Mouse (Mus musculus) kidney, embryonic 15.5 days (tissue): ENCODE measurements at regions not wholly inside any gene's neighbourhood (a gene's known extent, or its start where the extent isn't known, plus 50 kb on each side); places are given as distances from the start of the nearest gene placed in this dataset.

Experiments used
- ATAC-seq: fragments of 200-750 bp; cut with Nextera tagmentation; replicated peaks from 2 replicates; pipeline ENCODE4 v1.8.0; 2017; ENCODE audit warnings: moderate TSS enrichment; ENCODE audit not compliant: low FRiP score
- H3K27ac ChIP-seq: fragments of 300-500 bp; sonication (generic); 2 replicates; pipeline ENCODE4 v1.5.1; 2015; ENCODE audit warnings: mild to moderate bottlenecking, inconsistent platforms
- H3K27me3 ChIP-seq: fragments of 300-500 bp; sonication (generic); 2 replicates; pipeline ENCODE4 v1.6.1; 2015; ENCODE audit warnings: inconsistent platforms
- H3K36me3 ChIP-seq: fragments of 300-500 bp; sonication (generic); 2 replicates; pipeline ENCODE4 v1.6.1; 2015; ENCODE audit warnings: inconsistent platforms
- H3K4me1 ChIP-seq: fragments of 300-500 bp; sonication (generic); 2 replicates; pipeline ENCODE4 v1.6.1; 2015; ENCODE audit warnings: inconsistent platforms
- H3K4me2 ChIP-seq: fragments of 300-500 bp; sonication (generic); 2 replicates; pipeline ENCODE4 v1.6.1; 2015; ENCODE audit warnings: moderate library complexity, mild to moderate bottlenecking, inconsistent platforms
- H3K4me3 ChIP-seq: fragments of 300-500 bp; sonication (generic); replicated peaks from 2 replicates; pipeline ENCODE4 v1.5.1; 2015; ENCODE audit warnings: mild to moderate bottlenecking, inconsistent platforms
- H3K9ac ChIP-seq: fragments of 300-500 bp; sonication (generic); 2 replicates; pipeline ENCODE4 v1.6.1; 2015; ENCODE audit warnings: mild to moderate bottlenecking, inconsistent platforms
- H3K9me3 ChIP-seq: fragments of 300-500 bp; sonication (generic); replicated peaks from 2 replicates; pipeline ENCODE4 v1.6.1; 2016; ENCODE audit warnings: inconsistent platforms
- WGBS: fragments of 180-500 bp; shearing (Covaris S2); methylation state at CpG from one replicate; pipeline ENCODE4 v1.1.7; 2015; ENCODE audit warnings: mixed read lengths; 5-methylcytosine and 5-hydroxymethylcytosine counted together

DNA sequence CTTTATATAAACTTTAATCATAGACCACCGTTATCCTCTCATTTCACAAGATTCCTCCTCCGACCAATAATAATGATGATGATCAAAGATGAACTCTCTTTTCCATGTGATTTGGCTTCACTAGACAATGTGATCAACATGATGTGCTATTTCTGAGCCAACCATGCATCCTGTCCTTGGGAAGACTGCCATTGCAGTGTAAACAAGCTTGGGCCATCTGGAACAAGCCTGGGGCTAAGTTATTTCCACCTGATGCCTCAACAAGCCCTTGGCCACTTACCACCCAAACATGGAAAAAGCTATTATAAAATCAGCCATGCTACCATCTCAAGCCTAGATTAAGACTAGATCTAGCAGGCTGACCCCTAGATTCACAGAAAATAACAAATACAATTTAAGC lies 542.9 kb downstream of the Gm9195 start:
- Histone ChIP-seq H3K9ac (no peak overlapping the region), H3K27ac (no peak overlapping the region), H3K4me1 (no peaks in the 10 kb centered on the region), H3K36me3 (no peaks in the 10 kb centered on the region), H3K4me3 (no peak overlapping the region), H3K4me2 (no peak overlapping the region), H3K9me3 (no peaks in the 10 kb centered on the region), H3K27me3 (no peaks in the 10 kb centered on the region)
- 85% methylated on average over 2 of the region's 2 CpGs for WGBS
- ATAC-seq, result no peak

DNA sequence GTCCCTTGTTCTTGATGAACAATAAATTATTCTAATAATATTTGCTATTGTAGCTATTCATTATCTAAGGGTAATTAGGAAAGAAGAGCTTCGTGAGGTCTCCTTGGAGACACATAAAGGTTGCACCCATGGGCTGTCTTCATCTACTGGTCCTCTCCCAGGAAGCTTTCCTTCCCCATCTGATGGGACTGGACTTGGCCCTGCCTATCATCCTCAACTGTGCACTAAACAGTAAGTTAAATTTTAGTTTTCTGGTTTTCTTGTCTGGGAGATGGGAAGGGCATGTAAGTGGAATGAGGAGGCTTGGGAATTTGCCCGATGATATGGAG lies 554.5 kb downstream of the Gm9195 start:
- no peaks in the 10 kb centered on the region for H3K27me3 ChIP-seq
- WGBS, result 85% methylated on average over 2 of the region's 2 CpGs
- ATAC-seq, result no peak
- no peaks in the 10 kb centered on the region for H3K9me3 ChIP-seq
- H3K27ac ChIP-seq, result no peak overlapping the region
- H3K4me2 ChIP-seq, result no peak overlapping the region
- H3K4me1 ChIP-seq, result no peaks in the 10 kb centered on the region
- H3K36me3 ChIP-seq, result no peaks in the 10 kb centered on the region
- no peak overlapping the region for H3K9ac ChIP-seq
- H3K4me3 ChIP-seq, result no peak overlapping the region

DNA sequence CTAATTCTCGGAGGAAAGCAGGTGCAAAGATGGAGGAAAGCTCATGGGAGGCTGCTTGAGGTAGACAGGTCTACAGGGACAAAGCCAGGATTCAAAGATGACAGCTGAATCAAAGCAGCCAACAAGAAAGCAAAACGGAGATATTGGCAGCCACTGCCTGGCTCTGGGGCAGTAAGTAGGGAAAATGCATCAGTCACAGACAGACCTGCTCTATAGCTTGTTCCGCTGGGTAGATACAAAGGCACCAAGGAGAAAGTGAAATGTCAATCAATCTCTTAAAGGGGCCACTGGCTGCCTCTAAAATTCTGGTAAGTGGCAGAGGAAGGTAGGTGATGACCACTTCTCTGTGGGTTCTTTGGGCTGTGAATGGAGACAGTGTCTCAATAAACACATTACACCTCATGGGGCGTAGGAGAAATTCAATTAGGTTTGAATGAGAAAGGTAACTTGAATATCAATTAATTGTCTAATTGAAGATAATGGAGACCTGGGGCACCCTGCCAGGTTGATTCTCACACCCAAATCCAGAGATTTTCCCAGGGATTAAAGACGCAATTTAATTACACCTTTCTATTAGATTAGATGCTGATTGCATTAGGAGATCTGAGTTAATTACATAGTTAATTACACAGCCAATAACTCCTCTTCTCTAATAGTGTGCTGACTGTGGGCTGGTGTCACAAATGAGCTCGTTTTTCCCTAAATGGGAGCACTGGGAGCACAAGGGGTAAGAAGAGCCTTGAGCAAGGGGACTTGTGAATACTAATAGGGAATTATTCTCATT lies 555.1 kb downstream of the Gm9195 start:
- H3K4me1 ChIP-seq, result no peaks in the 10 kb centered on the region
- H3K9me3 ChIP-seq, result no peaks in the 10 kb centered on the region
- no peak for ATAC-seq
- WGBS, result 70% methylated on average over 6 of the region's 6 CpGs
- no peak overlapping the region for H3K27ac ChIP-seq
- no peaks in the 10 kb centered on the region for H3K27me3 ChIP-seq
- H3K4me3 ChIP-seq, result no peak overlapping the region
- H3K9ac ChIP-seq, result no peak overlapping the region
- no peak overlapping the region for H3K4me2 ChIP-seq
- no peaks in the 10 kb centered on the region for H3K36me3 ChIP-seq

DNA sequence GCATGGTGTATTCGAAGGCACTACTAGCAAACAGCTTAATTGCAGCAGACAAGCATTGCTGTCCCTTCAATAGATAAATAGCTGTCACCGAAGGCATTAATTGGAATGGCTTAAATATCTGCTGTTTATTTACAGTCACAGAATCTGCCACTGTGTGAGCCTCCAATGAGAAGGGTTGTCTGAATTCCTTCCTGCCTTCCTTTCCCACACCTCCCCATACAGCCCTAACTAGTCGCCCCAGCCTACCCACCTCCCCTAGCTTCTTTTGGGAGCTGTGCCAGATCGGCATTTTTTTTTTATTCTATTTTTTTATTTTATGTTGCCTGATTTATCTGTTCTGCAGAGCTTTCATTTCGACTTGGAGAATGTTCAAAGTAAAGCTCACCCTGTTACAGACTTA lies 575.7 kb downstream of the Gm9195 start:
- Histone ChIP-seq H3K4me2 (no peak overlapping the region), H3K4me1 (no peaks in the 10 kb centered on the region), H3K9me3 (no peaks in the 10 kb centered on the region), H3K9ac (no peak overlapping the region), H3K27ac (no peak overlapping the region), H3K4me3 (no peak overlapping the region), H3K36me3 (no peaks in the 10 kb centered on the region), H3K27me3 (no peaks in the 10 kb centered on the region)
- 59% methylated on average over 5 of the region's 5 CpGs for whole genome bisulfite sequencing
- ATAC-seq, result no peak

DNA sequence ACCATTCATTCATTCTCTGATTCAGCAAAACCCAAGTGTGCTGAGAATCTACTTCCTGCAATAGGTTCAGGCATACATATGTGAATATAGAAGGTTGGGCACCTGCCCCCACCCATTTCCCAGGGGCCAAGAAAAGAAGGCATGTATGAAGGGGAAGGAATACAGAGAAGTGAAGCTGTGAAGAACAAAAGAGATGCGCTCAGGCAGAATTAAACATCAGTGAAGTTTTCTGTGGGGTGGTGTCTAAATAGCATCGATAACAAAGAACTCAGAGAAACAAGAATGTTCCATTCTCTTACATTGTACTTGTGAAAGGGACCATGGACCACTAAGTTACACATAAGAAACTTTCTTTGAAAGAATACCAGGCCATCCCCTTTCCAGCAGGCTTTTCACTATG lies 580.7 kb downstream of the Gm9195 start:
- no peaks in the 10 kb centered on the region for H3K4me1 ChIP-seq

DNA sequence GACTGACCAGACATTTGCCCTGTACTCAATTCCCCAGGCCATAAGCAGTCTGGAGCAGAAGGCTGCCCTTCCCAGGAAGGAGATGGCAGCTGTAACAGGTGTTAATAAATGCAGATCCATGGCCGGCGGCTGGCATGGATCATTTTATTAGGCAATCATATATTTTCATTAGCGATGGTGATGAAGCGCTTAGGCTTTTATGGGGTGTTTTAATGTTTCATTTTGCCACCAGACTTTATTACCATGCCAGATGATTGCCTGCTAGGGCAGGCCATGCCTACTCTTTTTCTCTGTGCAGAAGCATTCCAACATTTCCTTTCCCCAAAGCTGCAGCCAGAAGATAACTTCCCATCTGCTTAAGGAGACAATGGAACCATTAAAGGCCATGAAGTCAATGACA lies 596.2 kb downstream of the Gm9195 start:
- Histone ChIP-seq H3K9ac (no peak overlapping the region), H3K27ac (no peak overlapping the region), H3K4me2 (no peak overlapping the region), H3K36me3 (no peaks in the 10 kb centered on the region), H3K9me3 (no peaks in the 10 kb centered on the region), H3K4me1 (no peaks in the 10 kb centered on the region), H3K27me3 (no peaks in the 10 kb centered on the region), H3K4me3 (no peak overlapping the region)
- WGBS, result 76% methylated on average over 4 of the region's 4 CpGs
- ATAC-seq, result no peak

More for the DNA sequence above, 580.7 kb downstream of the Gm9195 start:
- Histone ChIP-seq H3K9me3 (no peaks in the 10 kb centered on the region), H3K9ac (no peak overlapping the region), H3K4me3 (no peak overlapping the region), H3K4me2 (no peak overlapping the region), H3K27me3 (no peaks in the 10 kb centered on the region), H3K27ac (no peak overlapping the region), H3K36me3 (no peaks in the 10 kb centered on the region)
- ATAC-seq, result no peak
- WGBS, result 96% methylated on average over 2 of the region's 2 CpGs

DNA sequence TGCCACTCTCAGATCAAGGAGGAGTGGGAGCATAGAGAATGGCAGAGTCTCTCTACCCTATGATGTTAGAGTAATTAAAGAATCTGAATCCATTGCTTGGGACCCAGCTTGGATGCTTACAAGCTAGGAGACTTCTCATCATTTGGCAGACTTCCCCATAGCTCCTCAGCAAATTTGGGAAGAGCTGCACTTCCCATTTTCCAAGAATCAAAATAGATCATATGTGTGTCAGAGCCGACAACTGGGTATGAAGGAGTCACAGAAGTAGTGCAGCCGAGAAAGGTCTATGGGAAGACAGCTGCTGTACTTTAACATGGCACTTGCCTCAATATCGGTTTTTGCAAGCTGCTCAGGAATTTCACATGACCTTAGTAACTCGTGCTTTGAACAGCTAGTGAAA lies 596.8 kb downstream of the Gm9195 start:
- no peaks in the 10 kb centered on the region for H3K4me1 ChIP-seq
- H3K9me3 ChIP-seq, result no peaks in the 10 kb centered on the region
- no peaks in the 10 kb centered on the region for H3K27me3 ChIP-seq
- H3K4me2 ChIP-seq, result no peak overlapping the region
- no peak overlapping the region for H3K4me3 ChIP-seq
- no peak overlapping the region for H3K27ac ChIP-seq
- WGBS, result 82% methylated on average over 4 of the region's 4 CpGs
- no peak overlapping the region for H3K9ac ChIP-seq
- no peak for ATAC-seq
- no peaks in the 10 kb centered on the region for H3K36me3 ChIP-seq

DNA sequence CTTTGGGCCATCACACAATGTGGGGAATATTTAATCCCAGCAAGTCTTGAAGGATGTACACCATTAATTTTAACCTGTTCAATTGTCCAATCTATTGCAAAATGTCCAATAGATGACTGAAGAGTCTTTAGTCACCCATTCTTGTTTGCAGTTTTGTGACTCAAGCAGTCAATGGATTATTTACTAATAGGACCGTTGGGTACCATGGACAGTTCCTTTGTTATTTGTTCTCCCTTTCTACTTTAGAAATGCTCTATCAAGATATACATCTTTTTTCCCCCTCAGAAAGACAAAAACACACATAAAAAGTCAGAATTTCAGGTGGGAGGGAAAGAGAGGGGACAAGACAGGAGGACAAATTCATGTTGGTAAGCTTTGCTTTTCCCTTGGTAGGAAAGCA lies 598.3 kb downstream of the Gm9195 start:
- Histone ChIP-seq H3K27ac (no peak overlapping the region), H3K4me1 (no peaks in the 10 kb centered on the region), H3K27me3 (no peaks in the 10 kb centered on the region), H3K9ac (no peak overlapping the region), H3K9me3 (no peaks in the 10 kb centered on the region), H3K4me2 (no peak overlapping the region), H3K4me3 (no peak overlapping the region), H3K36me3 (no peaks in the 10 kb centered on the region)
- no peak for ATAC-seq
- 69% methylated on average over 1 of the region's 1 CpGs for WGBS

DNA sequence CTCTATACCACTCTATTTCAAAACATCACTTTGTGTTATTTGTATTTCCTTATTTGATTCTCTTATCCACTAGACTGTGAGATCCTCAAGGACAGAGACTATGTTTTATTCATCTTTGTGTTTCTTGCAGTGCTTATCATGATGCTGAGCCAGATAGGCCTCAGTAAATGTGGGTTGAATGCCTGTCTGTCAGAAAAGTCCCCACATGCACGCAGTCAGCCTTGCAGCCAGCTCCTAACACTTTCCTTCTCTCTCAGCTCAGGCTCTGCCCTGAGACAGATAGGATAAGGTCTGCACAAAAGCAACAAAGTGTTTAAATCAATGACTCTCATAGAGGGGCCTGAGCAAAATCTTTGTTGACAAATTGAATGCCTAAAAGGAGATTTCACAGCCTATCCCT lies 600.0 kb downstream of the Gm9195 start:
- 59% methylated on average over 1 of the region's 1 CpGs for WGBS

DNA sequence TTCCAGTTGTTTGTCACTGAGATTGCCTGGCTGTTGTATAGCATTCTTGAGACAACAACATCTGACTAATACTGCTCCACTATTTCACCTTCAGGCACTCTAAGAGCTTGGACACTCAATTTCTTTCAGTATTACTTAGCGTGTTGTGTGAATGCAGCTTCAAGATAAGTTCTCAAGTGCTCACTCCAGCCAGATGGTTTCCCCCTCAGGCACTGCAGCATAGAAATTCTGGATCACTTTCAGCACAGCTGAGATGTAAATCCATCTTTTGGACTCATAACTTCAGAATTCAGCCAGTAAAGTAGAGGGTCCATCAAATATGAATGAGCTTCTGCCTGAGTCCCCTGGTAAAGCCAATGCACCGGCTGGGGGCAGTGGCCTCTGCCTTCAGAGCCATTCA lies 608.8 kb downstream of the Gm9195 start:
- no peak overlapping the region for H3K9ac ChIP-seq
- no peaks in the 10 kb centered on the region for H3K27me3 ChIP-seq
- no peaks in the 10 kb centered on the region for H3K36me3 ChIP-seq

More for the DNA sequence above, 600.0 kb downstream of the Gm9195 start:
- Histone ChIP-seq H3K4me3 (no peak overlapping the region), H3K9ac (no peak overlapping the region), H3K4me2 (no peak overlapping the region), H3K27ac (no peak overlapping the region), H3K27me3 (no peaks in the 10 kb centered on the region), H3K36me3 (no peaks in the 10 kb centered on the region), H3K4me1 (no peaks in the 10 kb centered on the region), H3K9me3 (no peaks in the 10 kb centered on the region)
- ATAC-seq, result no peak

DNA sequence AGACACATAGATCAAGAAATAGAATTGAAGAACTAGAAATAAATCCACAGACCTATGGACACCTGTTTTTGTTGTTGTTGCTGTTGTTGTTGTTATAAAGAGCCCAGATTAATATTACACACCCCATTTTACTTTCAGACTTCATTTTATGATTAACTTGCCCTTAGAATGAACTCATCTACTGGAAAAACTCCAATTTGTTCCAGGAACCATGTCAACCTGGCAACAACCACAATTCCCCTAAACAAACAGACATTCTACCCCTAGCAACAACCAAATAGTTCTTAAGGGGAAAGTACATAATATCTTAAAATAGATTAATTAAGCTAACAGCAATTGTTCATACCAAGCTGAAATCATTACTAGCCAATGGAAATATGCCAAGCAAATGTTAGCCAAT lies 646.1 kb downstream of the Gm9195 start:
- no peak overlapping the region for H3K27ac ChIP-seq
- no peaks in the 10 kb centered on the region for H3K36me3 ChIP-seq
- no peaks in the 10 kb centered on the region for H3K4me1 ChIP-seq
- no peak overlapping the region for H3K4me3 ChIP-seq
- H3K9ac ChIP-seq, result no peak overlapping the region
- H3K9me3 ChIP-seq, result no peaks in the 10 kb centered on the region
- no peak overlapping the region for H3K4me2 ChIP-seq
- no peaks in the 10 kb centered on the region for H3K27me3 ChIP-seq
- no peak for ATAC-seq

More for the DNA sequence above, 608.8 kb downstream of the Gm9195 start:
- H3K4me1 ChIP-seq, result no peaks in the 10 kb centered on the region
- no peak overlapping the region for H3K4me2 ChIP-seq
- H3K27ac ChIP-seq, result no peak overlapping the region
- H3K9me3 ChIP-seq, result no peaks in the 10 kb centered on the region
- H3K4me3 ChIP-seq, result no peak overlapping the region
- no peak for ATAC-seq
- 76% methylated on average over 2 of the region's 2 CpGs for whole genome bisulfite sequencing

DNA sequence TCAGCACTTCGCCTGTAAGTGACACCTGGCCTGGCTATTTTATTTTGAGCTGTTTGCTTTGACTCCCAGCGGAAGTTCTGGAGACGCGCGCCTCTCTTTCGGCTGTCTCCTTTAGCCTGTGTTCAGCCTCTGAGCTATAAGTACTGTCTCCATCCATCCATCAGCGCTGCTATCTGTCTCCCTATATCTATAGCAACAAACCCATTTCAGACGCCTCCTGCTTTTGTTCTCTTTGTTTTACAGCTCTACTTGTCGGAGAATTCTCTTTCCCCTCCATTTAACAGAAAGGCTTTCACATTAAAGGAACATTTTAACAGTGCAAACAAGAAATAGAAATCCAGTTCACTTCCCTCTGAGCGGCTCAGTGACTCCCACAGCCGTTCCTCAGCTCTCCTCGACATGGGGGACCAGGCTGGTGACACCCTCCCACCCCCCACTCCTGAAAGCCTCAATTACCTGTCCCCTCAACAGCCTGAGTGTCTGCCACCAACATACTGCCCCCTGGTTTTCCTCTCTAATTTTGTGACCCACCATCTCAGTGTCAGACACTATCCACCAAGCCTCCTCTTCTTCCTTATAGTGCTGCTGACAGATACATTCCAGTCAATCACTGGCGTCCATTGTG lies 682.7 kb downstream of the Gm9195 start:
- no peaks in the 10 kb centered on the region for H3K36me3 ChIP-seq
- H3K9me3 ChIP-seq, result no peaks in the 10 kb centered on the region
- no peak overlapping the region for H3K4me3 ChIP-seq
- no peak overlapping the region for H3K9ac ChIP-seq
- H3K4me1 ChIP-seq, result 0 out of 2 replicates have a peak, but pooled peaks cover 12% of the 10 kb centered on the region
- 26% methylated on average over 13 of the region's 13 CpGs for WGBS
- H3K27me3 ChIP-seq, result no peaks in the 10 kb centered on the region
- H3K4me2 ChIP-seq, result peak overlapping the region; percentile 23; the same call in 1 of the 2 replicates
- peak; percentile 38; the same call in 1 of the 2 replicates for ATAC-seq
- peak overlapping the region; percentile 70 for H3K27ac ChIP-seq

DNA sequence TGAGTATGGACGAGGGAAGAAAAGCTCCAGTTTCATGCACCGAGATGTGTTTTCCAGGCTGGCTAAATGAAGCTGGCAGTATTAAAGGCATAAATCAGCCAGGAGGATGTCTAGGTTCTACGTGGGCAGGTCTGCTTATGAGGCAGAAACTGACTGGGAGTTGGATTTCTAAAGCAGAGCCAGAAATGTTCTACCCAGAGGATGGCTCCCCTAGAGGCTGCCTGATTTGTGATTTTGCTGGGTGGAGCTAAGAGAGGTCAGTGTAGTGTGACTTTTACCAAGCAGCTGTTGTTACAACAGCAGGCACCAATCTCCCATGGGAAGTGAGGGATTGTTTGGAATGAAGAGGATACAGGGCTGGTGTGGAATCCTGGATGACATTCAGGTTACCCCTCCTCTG lies 686.0 kb downstream of the Gm9195 start:
- Histone ChIP-seq H3K9me3 (no peaks in the 10 kb centered on the region), H3K9ac (no peak overlapping the region), H3K27ac (peak overlapping the region; percentile 71; the same call in 1 of the 2 replicates), H3K4me3 (no peak overlapping the region), H3K36me3 (no peaks in the 10 kb centered on the region), H3K4me2 (no peak overlapping the region), H3K4me1 (0 out of 2 replicates have a peak, but pooled peaks cover 12% of the 10 kb centered on the region), H3K27me3 (no peaks in the 10 kb centered on the region)
- 19% methylated on average over 3 of the region's 3 CpGs for WGBS
- peak; percentile 93 for ATAC-seq
